17 mouse cellular contexts compared by ENCODE assay signal in the genomic region with DNA sequence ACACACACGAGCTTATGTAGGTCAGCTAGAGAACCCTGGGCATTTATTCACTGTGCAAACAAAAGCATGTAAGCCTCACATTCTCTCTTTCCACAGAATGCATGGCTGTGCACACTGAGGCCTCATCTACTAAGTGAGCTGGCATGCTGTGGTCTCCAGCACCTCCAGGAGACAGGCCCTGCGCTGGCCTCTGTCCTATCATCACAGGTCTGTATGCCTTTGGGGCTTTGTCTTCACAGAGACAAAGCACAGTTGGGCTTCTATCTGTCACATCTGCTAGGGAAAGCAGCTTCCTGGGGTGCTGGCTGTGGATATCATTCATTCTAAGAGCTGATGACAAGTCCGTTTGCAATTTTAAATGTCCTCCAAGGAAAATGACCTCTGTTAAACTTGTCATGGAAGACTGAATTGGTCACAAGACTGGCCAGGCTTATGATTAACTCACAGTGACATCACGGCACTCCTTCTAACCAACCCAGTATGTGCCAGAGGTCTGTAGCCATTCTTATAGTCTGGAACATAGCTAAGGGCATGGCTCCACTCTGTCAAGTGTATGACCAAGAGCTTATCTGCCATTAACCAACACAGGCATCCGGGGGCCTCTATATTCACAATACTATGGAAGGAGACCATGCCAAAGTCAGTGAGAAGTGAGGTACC. TPM values are rescaled to one million over a fixed set of nuclear protein-coding genes. Genes with fewer than 3 reads are reported as not detected.
DNase-seq lines count a peak whose midpoint lies in the region; ATAC-seq and TF ChIP-seq lines count a peak whose summit lies in the region.
"Had no signal": no experiment of that assay in that cellular context is flagged by ENCODE, and none has a peak within 500 bp of the region (broad histone marks: within the 10 kb centered on the region; RNA-seq: fewer than 3 reads in every experiment).

No protein-coding gene starts in this region.

- no peaks in the 10 kb centered on the region for H3K4me1 ChIP-seq in lung, postnatal 0 days (ENCODE audit: insufficient read depth, low read depth, low read length)
- no peaks in the 10 kb centered on the region for H3K4me1 ChIP-seq in stomach, postnatal 0 days (replicated peaks; ENCODE audit: control insufficient read depth, insufficient read depth)
- no peaks in the 10 kb centered on the region for H3K4me1 ChIP-seq in hindbrain, postnatal 0 days (ENCODE audit: insufficient read depth, low read length)

- WGBS in lung, postnatal 0 days: 61% methylated on average over 5 of the region's 5 CpGs
- 58% methylated on average over 5 of the region's 5 CpGs for WGBS in stomach, postnatal 0 days
- 56% methylated on average over 5 of the region's 5 CpGs for WGBS in hindbrain, postnatal 0 days

- no peak overlapping the region for H3K4me3 ChIP-seq in lung, postnatal 0 days (ENCODE audit: low read depth, low read length)
- H3K4me3 ChIP-seq in stomach, postnatal 0 days (ENCODE audit: low read depth, low read length): no peak overlapping the region
- H3K4me3 ChIP-seq in hindbrain, postnatal 0 days (ENCODE audit: low read length): no peak overlapping the region
- H3K4me3 ChIP-seq: erythroblast, embryonic 14.5 days; megakaryocyte, embryonic 14.5 days had no signal

- no peak overlapping the region for H3K9ac ChIP-seq in lung, postnatal 0 days (replicated peaks; ENCODE audit: low read depth)
- no peak overlapping the region for H3K9ac ChIP-seq in stomach, postnatal 0 days (ENCODE audit: low read length)
- H3K9ac ChIP-seq in hindbrain, postnatal 0 days (replicated peaks; ENCODE audit: low read length): no peak overlapping the region

- no peak for DNase-seq in lung, postnatal 0 days (ENCODE audit: low spot score)
- DNase-seq in lung, postnatal 25 days (ENCODE audit: low spot score): no peak
- peak; percentile 69 for DNase-seq in kidney, adult 18-20 months
- DNase-seq in kidney, postnatal 36 days: peak; percentile 77 to 84
- peak; percentile 43 for DNase-seq in stomach, postnatal 0 days (ENCODE audit: low spot score)
- DNase-seq in hindbrain, postnatal 0 days (ENCODE audit: low spot score): no peak
- DNase-seq: adrenal gland, postnatal 36 days; lung, adult 2 months; thymus, postnatal 4 days had no signal

- peak; percentile 71 for ATAC-seq in lung, postnatal 0 days
- peak; percentile 91 for ATAC-seq in stomach, postnatal 0 days (ENCODE audit: low FRiP score, low TSS enrichment)
- no peak for ATAC-seq in inflammation-experienced regulatory T-cells, adult 6 months
- ATAC-seq in hindbrain, postnatal 0 days: no peak
- no peak for ATAC-seq in CD4-positive, CD25-positive, alpha-beta regulatory T cell, adult 4 months

- 0 out of 2 replicates have a peak, but pooled peaks cover 3% of the 10 kb centered on the region for H3K36me3 ChIP-seq in lung, postnatal 0 days (ENCODE audit: insufficient read depth, low read length)
- H3K36me3 ChIP-seq in stomach, postnatal 0 days (ENCODE audit: control insufficient read depth, insufficient read depth, low read length): no peaks in the 10 kb centered on the region
- H3K36me3 ChIP-seq in hindbrain, postnatal 0 days (ENCODE audit: insufficient read depth, low read length): no peaks in the 10 kb centered on the region

- TF ChIP-seq CTCF in lung, postnatal 0 days (IDR thresholded peaks at IDR 0.05): no peak
- no peak for TF ChIP-seq CTCF in stomach, postnatal 0 days (IDR thresholded peaks at IDR 0.05; ENCODE audit: low read depth)
- TF ChIP-seq CTCF in hindbrain, postnatal 0 days (IDR thresholded peaks at IDR 0.05; ENCODE audit: low read depth): no peak

- no peaks in the 10 kb centered on the region for H3K9me3 ChIP-seq in lung, postnatal 0 days (ENCODE audit: low read length)
- no peaks in the 10 kb centered on the region for H3K9me3 ChIP-seq in stomach, postnatal 0 days (ENCODE audit: control insufficient read depth, low read length)
- H3K9me3 ChIP-seq in hindbrain, postnatal 0 days (ENCODE audit: low read length): no peaks in the 10 kb centered on the region

- H3K27me3 ChIP-seq in lung, postnatal 0 days (replicated peaks; ENCODE audit: insufficient read depth, low read length): no peaks in the 10 kb centered on the region
- H3K27me3 ChIP-seq in stomach, postnatal 0 days (ENCODE audit: control insufficient read depth, insufficient read depth, low read length): no peaks in the 10 kb centered on the region
- H3K27me3 ChIP-seq in hindbrain, postnatal 0 days (ENCODE audit: insufficient read depth, low read length): no peaks in the 10 kb centered on the region
- H3K27me3 ChIP-seq: CH12.LX; megakaryocyte, embryonic 14.5 days had no signal

- TF ChIP-seq EP300 in lung, postnatal 0 days (IDR thresholded peaks at IDR 0.05): no peak
- TF ChIP-seq EP300 in stomach, postnatal 0 days (optimal IDR thresholded peaks at IDR 0.05): no peak

- no peak overlapping the region for H3K4me2 ChIP-seq in lung, postnatal 0 days (replicated peaks; ENCODE audit: low read depth, low read length)
- no peak overlapping the region for H3K4me2 ChIP-seq in stomach, postnatal 0 days (replicated peaks; ENCODE audit: low read depth)
- no peak overlapping the region for H3K4me2 ChIP-seq in hindbrain, postnatal 0 days (ENCODE audit: low read depth, low read length)

- no peak overlapping the region for H3K27ac ChIP-seq in lung, postnatal 0 days (ENCODE audit: low read length)
- no peak overlapping the region for H3K27ac ChIP-seq in stomach, postnatal 0 days (replicated peaks)
- H3K27ac ChIP-seq in hindbrain, postnatal 0 days: no peak overlapping the region

RNA-seq across cellular contexts. Expression of a gene that starts 25.5 kb away (rescaled TPM):
- polyA plus RNA-seq in lung, postnatal 0 days (2015; fragmentation: Nextera tagmentation; extraction: Ambion mirVana): 1.6 and 2.6 TPM in 2 replicates
- polyA plus RNA-seq in stomach, postnatal 0 days (2015; fragmentation: Nextera tagmentation; extraction: Ambion mirVana): 0.63 and 0.98 TPM in 2 replicates
- polyA plus RNA-seq in inflammation-experienced regulatory T-cells, adult 6 months (2017; shearing (Covaris generic)): under 1 TPM in 1 of 3 experiments, not detected in 2; 0.19 TPM
- 2.8 TPM in 1 of 2 replicates, not detected in the other for total RNA-seq in hindbrain, postnatal 0 days (2014; rRNA removed)
- polyA plus RNA-seq in hindbrain, postnatal 0 days (2015; fragmentation: Nextera tagmentation; extraction: Ambion mirVana): 1.2 and 1.3 TPM in 2 replicates
- polyA plus RNA-seq in CD4-positive, CD25-positive, alpha-beta regulatory T cell, adult 4 months (2017; shearing (Covaris generic)): under 1 TPM in 1 of 2 experiments, not detected in 1; 0.24 TPM
- total RNA-seq: CH12.LX had no signal
- polyA plus RNA-seq: cortical plate, adult 2 months; erythroblast, embryonic 14.5 days had no signal

RNA-seq across cellular contexts. Expression of a gene that starts 36.8 kb away (rescaled TPM):
- 66.6 and 99.1 TPM in 2 replicates for polyA plus RNA-seq in lung, postnatal 0 days (2015; fragmentation: Nextera tagmentation; extraction: Ambion mirVana)
- polyA plus RNA-seq in stomach, postnatal 0 days (2015; fragmentation: Nextera tagmentation; extraction: Ambion mirVana): 1.9 and 3.0 TPM in 2 replicates
- not detected for polyA plus RNA-seq in inflammation-experienced regulatory T-cells, adult 6 months (2017; shearing (Covaris generic))
- not detected in 2 replicates for total RNA-seq in hindbrain, postnatal 0 days (2014; rRNA removed)
- not detected in 2 replicates for polyA plus RNA-seq in hindbrain, postnatal 0 days (2015; fragmentation: Nextera tagmentation; extraction: Ambion mirVana)
- polyA plus RNA-seq in CD4-positive, CD25-positive, alpha-beta regulatory T cell, adult 4 months (2017; shearing (Covaris generic)): not detected
- total RNA-seq: adrenal gland, postnatal 36 days; CH12.LX; heart, postnatal 25 days; left cerebral cortex, postnatal 10 days had no signal
- polyA plus RNA-seq: cortical plate, adult 2 months; erythroblast, embryonic 14.5 days had no signal

RNA-seq across cellular contexts. Expression of a gene that starts 52.1 kb away (rescaled TPM):
- polyA plus RNA-seq in lung, postnatal 0 days (2015; fragmentation: Nextera tagmentation; extraction: Ambion mirVana): 16.0 and 20.0 TPM in 2 replicates
- 11.9 and 13.9 TPM in 2 replicates for polyA plus RNA-seq in stomach, postnatal 0 days (2015; fragmentation: Nextera tagmentation; extraction: Ambion mirVana)
- polyA plus RNA-seq in inflammation-experienced regulatory T-cells, adult 6 months (2017; shearing (Covaris generic)): not detected
- total RNA-seq in hindbrain, postnatal 0 days (2014; rRNA removed): 0.42 TPM in 1 of 2 replicates, not detected in the other
- 0.28 and 0.29 TPM in 2 replicates for polyA plus RNA-seq in hindbrain, postnatal 0 days (2015; fragmentation: Nextera tagmentation; extraction: Ambion mirVana)
- not detected for polyA plus RNA-seq in CD4-positive, CD25-positive, alpha-beta regulatory T cell, adult 4 months (2017; shearing (Covaris generic))
- total RNA-seq: CH12.LX had no signal
- polyA plus RNA-seq: erythroblast, embryonic 14.5 days had no signal

Comparison
In these comparisons a context has a peak if more than half of its experiments do, and no peak if none do; other contexts are left out.
1. ATAC-seq: peak in lung, postnatal 0 days (single experiment) and stomach, postnatal 0 days (single experiment); none in inflammation-experienced regulatory T-cells, adult 6 months (single experiment), hindbrain, postnatal 0 days (single experiment) and CD4-positive, CD25-positive, alpha-beta regulatory T cell, adult 4 months (single experiment).
2. DNase-seq: peak in kidney, adult 18-20 months (single experiment), kidney, postnatal 36 days (2 of 2) and stomach, postnatal 0 days (single experiment); none in lung, postnatal 0 days (single experiment), lung, postnatal 25 days (single experiment) and hindbrain, postnatal 0 days (single experiment).
3. RNA of a gene that starts 36.8 kb away (polyA plus RNA-seq): 66.6 to 99.1 TPM in lung, postnatal 0 days; 1.9 to 3.0 TPM in stomach, postnatal 0 days, not detected in inflammation-experienced regulatory T-cells, adult 6 months, not detected in hindbrain, postnatal 0 days and not detected in CD4-positive, CD25-positive, alpha-beta regulatory T cell, adult 4 months; every median in the first group is over 10 times any median in the second.
4. RNA of a gene that starts 52.1 kb away (polyA plus RNA-seq): 16.0 to 20.0 TPM in lung, postnatal 0 days and 11.9 to 13.9 TPM in stomach, postnatal 0 days; 0.28 to 0.29 TPM in hindbrain, postnatal 0 days, not detected in CD4-positive, CD25-positive, alpha-beta regulatory T cell, adult 4 months and not detected in inflammation-experienced regulatory T-cells, adult 6 months; every median in the first group is over 10 times any median in the second.